Mouse (Mus musculus) heart, postnatal 0 days (tissue): ENCODE results near the gene Gcm1. TPM values are rescaled to one million over a fixed set of nuclear protein-coding genes. Genes with fewer than 3 reads are reported as not detected.
A peak's percentile ranks its signal among the peaks of the same experiment; 100 is the strongest.

Source experiments
- ATAC-seq: fragments of 200-750 bp; cut with Nextera tagmentation; 2 replicates; pipeline ENCODE4 v1.8.0; 2017; ENCODE audit warnings: low read depth, moderate number of reproducible peaks, moderate library complexity; ENCODE audit not compliant: insufficient read depth
- DNase-seq: peaks from one replicate; pipeline ENCODE4 v3.0.0-alpha.2; 2016; ENCODE audit warnings: low spot score
- H3K27ac ChIP-seq: fragments of 300-500 bp; sonication (generic); 2 replicates; pipeline ENCODE4 v1.5.1; 2014; ENCODE audit warnings: low read depth, mild to moderate bottlenecking
- H3K27me3 ChIP-seq: fragments of 300-500 bp; sonication (generic); 2 replicates; pipeline ENCODE4 v1.6.1; 2014; ENCODE audit warnings: low read length, mixed read lengths; ENCODE audit not compliant: control insufficient read depth, insufficient read depth
- H3K36me3 ChIP-seq: fragments of 300-500 bp; sonication (generic); replicated peaks from 2 replicates; pipeline ENCODE4 v1.6.1; 2014; ENCODE audit warnings: low read length, mixed read lengths; ENCODE audit not compliant: control insufficient read depth, insufficient read depth
- H3K4me1 ChIP-seq: fragments of 300-500 bp; sonication (generic); 2 replicates; pipeline ENCODE4 v1.6.1; 2014; ENCODE audit warnings: antibody characterized with exemption; ENCODE audit not compliant: control insufficient read depth, insufficient read depth
- H3K4me2 ChIP-seq: fragments of 300-500 bp; sonication (generic); 2 replicates; pipeline ENCODE4 v1.6.1; 2014; ENCODE audit warnings: low read depth, mild to moderate bottlenecking, low read length, moderate library complexity
- H3K4me3 ChIP-seq: fragments of 300-500 bp; sonication (generic); 2 replicates; pipeline ENCODE4 v1.5.1; 2014; ENCODE audit warnings: low read depth, low read length
- H3K9ac ChIP-seq: fragments of 300-500 bp; sonication (generic); replicated peaks from 2 replicates; pipeline ENCODE4 v1.6.1; 2014; ENCODE audit warnings: low read depth, low read length, mixed read lengths
- H3K9me3 ChIP-seq: fragments of 300-500 bp; sonication (generic); replicated peaks from 2 replicates; pipeline ENCODE4 v1.6.1; 2016; ENCODE audit warnings: low read length; ENCODE audit not compliant: control insufficient read depth
- CTCF ChIP-seq: IDR thresholded peaks from 2 replicates; pipeline ENCODE4 v1.5.1; 2016; ENCODE audit warnings: antibody characterized with exemption, control low read depth, low read depth
- EP300 ChIP-seq: IDR thresholded peaks from 2 replicates; pipeline ENCODE4 v1.6.1; 2016; ENCODE audit warnings: antibody characterized with exemption, low read depth
- WGBS: fragments of 180-500 bp; shearing (Covaris S2); extraction: QIAGEN DNeasy Blood & Tissue Kit; methylation state at CpG from one replicate; pipeline ENCODE4 v1.1.7; 2014; 5-methylcytosine and 5-hydroxymethylcytosine counted together
- polyA plus RNA-seq: library from polyadenylated mRNA; unstranded; fragments of >200 nt; fragmentation: Nextera tagmentation; extraction: Ambion mirVana; gene quantifications from 2 replicates; pipeline ENCODE4 v1.2.1, GENCODE M21; 2015
- total RNA-seq: library from RNA; depleted of rRNA; stranded (reverse); fragments of >200 nt; gene quantifications from 2 replicates; pipeline ENCODE4 v1.2.3, GENCODE M21; 2014; ENCODE audit warnings: low replicate concordance; rRNA removed

The Gcm1 gene
- total RNA-seq (not detected in 2 replicates), polyA plus RNA-seq (not detected in 2 replicates)

- no peaks in the 10 kb centered on the region for H3K36me3 ChIP-seq
- ATAC-seq (no peak), DNase-seq (no peak)
- no peak within 1 kb of the TSS for H3K4me3 ChIP-seq
- no peak within 1 kb of the TSS for H3K9ac ChIP-seq
- no peaks in the 10 kb centered on the region for H3K9me3 ChIP-seq
- no peak within 1 kb of the TSS for H3K27ac ChIP-seq
- no peak within 1 kb of the TSS for H3K4me2 ChIP-seq
- H3K27me3 ChIP-seq = no peaks in the 10 kb centered on the region
- no peak for TF ChIP-seq CTCF
- no peak for TF ChIP-seq EP300
- no peaks in the 10 kb centered on the region for H3K4me1 ChIP-seq
- WGBS = 54% methylated on average over 3 of the region's 3 CpGs
These were observed at the start of gene Gcm1 for GRCm38 (mm10) chr9:78051677-78052076. TSS of gene Gcm1 (plus strand) at chr9:78051924.

GRCm38 (mm10) chr9:78003278-78003677, 48.4 kb upstream of the Gcm1 start:
- ATAC-seq (no peak), DNase-seq (no peak)
- Histone ChIP-seq H3K27ac (no peak overlapping the region), H3K4me2 (no peak overlapping the region), H3K9me3 (no peaks in the 10 kb centered on the region), H3K36me3 (no peaks in the 10 kb centered on the region), H3K4me3 (no peak overlapping the region), H3K27me3 (no peaks in the 10 kb centered on the region), H3K4me1 (peaks cover 6% of the 10 kb centered on the region; the same call in 1 of the 2 replicates), H3K9ac (no peak overlapping the region)
- WGBS = 71% methylated on average over 2 of the region's 2 CpGs
- TF ChIP-seq EP300 (no peak), CTCF (no peak)

- 62% methylated on average over 3 of the region's 3 CpGs for WGBS
- Histone ChIP-seq H3K27ac (no peak overlapping the region), H3K9me3 (no peaks in the 10 kb centered on the region), H3K4me3 (no peak overlapping the region), H3K9ac (no peak overlapping the region), H3K4me1 (peaks cover 6% of the 10 kb centered on the region; the same call in 1 of the 2 replicates), H3K4me2 (no peak overlapping the region), H3K27me3 (no peaks in the 10 kb centered on the region), H3K36me3 (no peaks in the 10 kb centered on the region)
- no peak for DNase-seq
- no peak for ATAC-seq
- TF ChIP-seq CTCF = peak; percentile 49
- no peak for TF ChIP-seq EP300
These were observed 46.2 kb upstream of the Gcm1 start for GRCm38 (mm10) chr9:78005481-78005880.

- Histone ChIP-seq H3K4me2 (peak overlapping the region; percentile 16; the same call in 1 of the 2 replicates), H3K9ac (no peak overlapping the region), H3K9me3 (no peaks in the 10 kb centered on the region), H3K36me3 (no peaks in the 10 kb centered on the region), H3K4me3 (no peak overlapping the region), H3K27me3 (no peaks in the 10 kb centered on the region), H3K4me1 (peaks cover 6% of the 10 kb centered on the region; the same call in 1 of the 2 replicates), H3K27ac (peak overlapping the region; percentile 72)
- ATAC-seq (peak; percentile 87), DNase-seq (peak; percentile 94)
- TF ChIP-seq EP300 (no peak), CTCF (peak; percentile 99)
- WGBS = 27% methylated on average over 19 of the region's 19 CpGs
These were observed 45.3 kb upstream of the Gcm1 start for GRCm38 (mm10) chr9:78006209-78007001.

GRCm38 (mm10) chr9:78009382-78009781, 42.3 kb upstream of the Gcm1 start:
- Histone ChIP-seq H3K4me2 (no peak overlapping the region), H3K9me3 (no peaks in the 10 kb centered on the region), H3K27ac (no peak overlapping the region), H3K36me3 (no peaks in the 10 kb centered on the region), H3K4me1 (peaks cover 6% of the 10 kb centered on the region; the same call in 1 of the 2 replicates), H3K27me3 (no peaks in the 10 kb centered on the region), H3K4me3 (no peak overlapping the region), H3K9ac (no peak overlapping the region)
- no peak for TF ChIP-seq CTCF
- no peak for TF ChIP-seq EP300
- 81% methylated on average over 7 of the region's 7 CpGs for WGBS
- ATAC-seq (no peak), DNase-seq (no peak)
